Mouse (Mus musculus): Measurements from ENCODE around the gene Kidins220.

Kidins220 gene

DNA sequence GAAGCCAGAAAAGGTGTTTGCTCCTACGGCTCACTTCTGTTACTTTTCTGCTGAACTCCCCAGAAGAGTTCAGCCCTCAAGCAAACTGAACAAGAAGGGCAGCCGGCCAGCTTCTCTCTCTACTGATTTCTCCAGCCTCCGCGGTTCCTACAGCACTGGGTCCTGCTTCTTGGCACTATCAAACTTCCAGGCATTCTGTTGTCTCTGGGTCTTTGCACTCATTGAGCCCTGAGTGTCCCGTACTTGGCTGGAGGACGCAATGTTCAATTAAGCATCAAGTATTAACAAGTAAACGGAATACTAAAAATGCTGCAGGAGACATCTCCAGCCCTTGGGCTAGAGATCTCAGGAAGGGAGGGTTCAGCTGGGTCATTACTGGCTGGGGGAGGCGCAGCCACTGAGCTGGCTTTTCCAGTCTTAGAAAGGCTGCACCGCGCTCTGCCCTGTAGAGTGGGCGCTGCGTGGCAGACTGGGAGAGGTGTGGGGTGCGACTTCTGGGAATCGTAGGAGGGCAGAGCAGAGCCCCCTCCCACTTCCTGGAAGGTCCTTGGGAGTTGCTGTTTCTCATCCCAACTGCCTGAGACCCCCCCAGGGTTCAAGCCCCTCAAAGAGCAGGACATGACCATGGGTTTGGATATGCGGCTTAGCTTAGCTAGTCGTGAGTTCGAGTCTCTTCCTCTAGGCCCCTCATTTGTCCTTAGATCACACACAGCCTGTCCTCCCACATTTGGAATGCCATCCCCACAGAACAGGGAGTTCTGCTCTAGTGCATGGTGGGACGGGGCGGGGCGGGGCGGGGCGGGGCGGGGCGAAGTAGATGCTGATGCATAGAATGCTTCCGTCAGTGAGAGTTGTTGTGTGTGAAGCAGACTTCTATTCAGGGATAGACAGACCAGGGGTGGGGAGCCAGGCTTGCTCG is 108.8 kb downstream of the Kidins220 start:
- in situ Hi-C loops (cut with MboI; ENCODE audit: unreplicated experiment in 2 of 2), result loop anchor here (10.0 to 25.0 kb wide), 2 partner anchors 629 to 991 kb away; no protein-coding TSS in a partner anchor

DNA sequence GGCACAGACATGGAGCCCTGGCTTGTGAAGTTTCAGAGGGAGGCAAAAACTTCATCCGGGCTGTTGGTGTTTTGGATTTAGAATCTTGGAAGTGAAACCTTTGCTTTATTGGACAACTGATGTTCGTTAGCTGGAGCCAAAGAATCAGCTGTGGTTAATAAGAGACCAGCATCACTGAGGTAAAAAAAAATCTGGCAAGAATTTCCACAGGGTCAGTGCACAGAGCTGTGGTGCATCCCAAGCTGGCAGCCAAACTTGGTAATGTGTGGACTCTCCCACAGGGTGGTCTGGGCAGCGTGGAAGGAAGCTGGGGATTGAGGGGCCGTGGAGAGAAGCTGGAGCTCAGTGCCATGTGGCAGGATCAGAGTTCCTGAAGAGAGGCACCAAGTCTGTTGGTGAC is 112.2 kb downstream of the Kidins220 start:
- in situ Hi-C loops (cut with MboI; ENCODE audit: unreplicated experiment in 2 of 2), result loop anchor here (10.0 to 25.0 kb wide), 2 partner anchors 625 to 988 kb away; no protein-coding TSS in a partner anchor

DNA sequence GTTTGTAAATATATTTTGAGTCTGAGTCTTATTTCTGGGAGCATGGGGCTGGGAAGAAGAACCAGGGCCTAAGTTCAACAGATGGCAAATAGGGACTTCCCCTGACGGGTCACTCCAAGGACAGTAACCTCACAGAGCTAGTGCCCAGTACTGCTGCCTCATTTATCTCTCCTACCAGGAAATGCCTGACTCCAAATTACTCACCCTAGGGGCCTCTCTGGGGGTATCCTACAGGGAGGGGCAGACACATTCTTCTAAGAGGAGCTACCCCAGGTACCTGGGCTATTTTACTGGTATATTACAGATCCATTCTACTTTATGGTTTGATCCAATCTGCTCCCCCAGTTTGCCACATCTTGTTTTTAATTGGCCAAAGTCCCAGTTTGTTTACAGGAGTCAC is 114.7 kb downstream of the Kidins220 start:
- in situ Hi-C loops (cut with MboI; ENCODE audit: unreplicated experiment in 2 of 2), result loop anchor here (10.0 to 25.0 kb wide), 2 partner anchors 623 to 985 kb away; no protein-coding TSS in a partner anchor

DNA sequence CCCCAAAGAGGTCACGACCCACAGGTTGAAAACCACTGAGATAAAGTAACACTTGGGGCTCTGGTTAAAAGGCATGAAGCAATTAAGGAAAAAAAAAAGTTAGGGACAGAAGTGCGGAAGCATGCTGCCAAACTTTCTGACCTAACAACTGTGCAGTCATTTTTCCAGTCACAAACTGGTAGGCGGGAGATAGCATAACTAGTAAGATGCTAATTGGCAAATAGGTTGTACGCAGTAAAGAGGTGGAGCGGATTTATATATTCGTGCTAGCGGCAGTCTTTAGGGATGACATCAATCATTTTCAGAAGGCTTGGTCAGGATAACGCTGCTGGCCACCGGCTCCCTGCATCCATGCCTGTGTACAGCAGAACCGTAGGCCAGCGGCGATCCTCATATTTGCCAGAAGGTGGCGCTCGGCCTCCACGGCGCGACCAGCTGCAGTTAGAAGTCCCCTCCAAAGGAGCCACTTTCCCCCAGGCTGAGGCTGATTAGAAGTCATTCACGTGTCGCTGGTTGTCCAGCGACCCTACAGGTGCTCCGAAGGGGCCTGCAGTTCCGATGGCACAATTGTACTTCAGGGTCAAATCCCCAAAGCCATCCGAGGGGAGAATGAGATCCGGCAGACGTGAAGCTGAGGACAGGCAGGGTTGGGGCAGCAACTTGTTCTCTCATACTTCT is 117.4 kb downstream of the Kidins220 start:
- in situ Hi-C loops (cut with MboI; ENCODE audit: unreplicated experiment in 2 of 2), result loop anchor here (5.0 to 25.0 kb wide), 7 partner anchors 325 to 1205 kb away; no protein-coding TSS in a partner anchor

DNA sequence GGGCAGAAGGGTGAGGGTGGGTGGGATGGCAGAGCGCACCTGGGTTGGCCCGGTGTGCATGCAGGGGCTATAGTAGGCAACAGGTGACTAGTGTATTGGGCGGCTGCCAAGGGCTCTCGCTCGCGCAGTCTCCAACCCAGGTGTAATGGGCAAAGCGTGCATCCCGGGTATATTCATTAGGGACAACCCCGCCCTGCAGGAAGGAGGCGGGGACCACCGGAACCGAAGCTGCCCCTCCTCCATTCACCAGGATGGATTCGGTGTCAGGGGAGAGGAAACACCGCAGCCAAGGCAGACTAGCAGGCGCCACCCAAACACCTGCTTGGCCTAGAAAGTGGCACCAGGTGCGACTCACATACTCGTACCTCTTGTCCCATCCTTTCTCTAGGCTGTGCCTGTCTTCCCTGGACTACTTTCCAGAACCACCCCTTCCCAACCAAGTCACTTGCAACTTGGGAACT is 118.1 kb downstream of the Kidins220 start:
- in situ Hi-C loops (cut with MboI; ENCODE audit: unreplicated experiment in 2 of 2), result loop anchor here (5.0 to 25.0 kb wide), 7 partner anchors 325 to 1205 kb away; no protein-coding TSS in a partner anchor

DNA sequence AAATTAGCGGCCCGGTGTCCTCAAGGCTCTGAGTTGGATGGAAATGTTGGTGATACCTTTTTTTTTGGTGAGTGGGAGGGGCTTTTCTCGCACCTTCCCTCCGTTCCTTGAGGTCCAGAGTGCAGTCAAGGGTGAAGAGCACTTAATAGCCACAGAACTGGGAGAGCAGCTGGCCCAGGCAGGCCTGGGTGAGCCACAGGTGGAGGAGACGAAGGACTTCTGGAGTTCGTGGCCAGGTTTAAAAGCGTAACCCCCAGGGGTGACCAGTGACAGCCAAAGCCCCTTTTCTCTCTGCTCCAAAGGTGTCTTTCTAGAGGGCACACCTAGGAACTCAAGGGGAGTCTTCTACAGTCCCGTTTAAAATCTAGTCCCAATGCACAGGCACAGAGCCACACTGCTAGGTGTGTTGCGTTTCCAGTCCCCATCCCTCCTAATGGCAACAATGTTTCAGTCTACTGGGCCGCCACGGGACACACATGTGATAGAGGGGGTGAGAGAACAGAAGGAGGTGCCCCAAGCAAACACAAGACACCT is 118.6 kb downstream of the Kidins220 start:
- in situ Hi-C loops (cut with MboI; ENCODE audit: unreplicated experiment in 2 of 2), result loop anchor here (5.0 to 25.0 kb wide), 7 partner anchors 324 to 1204 kb away; no protein-coding TSS in a partner anchor

DNA sequence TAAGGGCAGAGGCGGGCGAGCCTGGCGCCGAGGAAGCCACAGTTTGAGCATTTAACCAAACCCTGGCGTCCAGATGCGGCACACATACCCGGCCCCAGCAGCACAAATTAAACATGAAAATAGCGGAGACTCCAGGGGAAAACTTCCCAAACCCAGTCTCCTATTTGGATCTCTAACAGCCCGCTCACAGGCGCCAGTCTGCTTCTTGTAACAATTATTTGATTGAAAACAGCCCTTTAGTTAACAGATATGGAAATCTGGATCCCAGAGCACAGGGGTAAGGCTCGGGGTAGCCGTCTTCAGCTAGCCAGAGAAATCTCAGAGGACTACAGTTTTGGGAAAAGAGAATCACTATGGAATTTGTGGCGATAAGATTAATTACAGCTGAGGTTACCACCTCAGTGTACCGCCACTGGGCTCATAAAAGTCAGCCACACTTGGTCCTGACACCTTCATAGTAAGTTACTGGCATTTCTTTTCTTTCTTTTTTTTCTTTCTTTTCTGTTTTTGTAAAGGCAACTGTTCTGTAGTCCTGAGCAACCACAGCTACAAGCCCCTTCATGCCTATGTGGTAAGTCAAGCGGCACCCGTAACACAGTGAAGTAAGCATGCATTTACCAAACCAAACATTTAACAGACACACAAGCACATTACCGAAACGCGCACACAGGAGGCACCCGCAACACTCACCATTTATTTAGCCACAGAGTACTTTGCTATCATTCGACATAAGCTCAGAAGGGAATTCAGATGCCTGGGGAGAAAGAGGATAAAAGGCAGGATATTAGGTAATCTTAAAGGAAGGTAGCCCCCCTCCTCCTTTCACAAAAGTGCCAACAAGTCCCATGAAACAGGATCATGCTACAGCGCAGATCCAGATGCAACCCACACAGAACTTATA is 120.1 kb downstream of the Kidins220 start:
- in situ Hi-C loops (cut with MboI; ENCODE audit: unreplicated experiment in 2 of 2), result loop anchor here (5.0 to 25.0 kb wide), 10 partner anchors 67 to 1202 kb away; no protein-coding TSS in a partner anchor

DNA sequence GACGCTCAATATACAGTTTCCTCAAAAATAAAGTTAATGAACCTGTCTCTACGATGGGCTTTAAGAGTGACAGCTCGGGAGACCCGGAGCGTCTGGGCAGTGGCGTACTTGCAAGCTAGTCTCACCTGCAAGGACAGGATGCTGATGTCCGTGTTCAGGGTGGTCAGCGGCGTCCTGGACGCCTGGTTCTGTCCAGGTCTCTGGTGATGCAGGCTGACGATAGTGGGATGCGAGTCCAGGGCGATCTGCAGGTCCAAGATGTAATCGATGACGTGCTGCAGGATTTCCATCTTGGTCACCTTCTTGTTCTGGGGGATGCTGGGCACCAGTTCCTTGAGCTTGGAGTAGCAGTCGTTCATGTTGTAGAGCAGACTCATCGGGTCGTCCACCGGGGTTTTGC is 120.8 kb downstream of the Kidins220 start:
- in situ Hi-C loops (cut with MboI; ENCODE audit: unreplicated experiment in 2 of 2), result loop anchor here (5.0 to 25.0 kb wide), 6 partner anchors 67 to 1129 kb away; no protein-coding TSS in a partner anchor

DNA sequence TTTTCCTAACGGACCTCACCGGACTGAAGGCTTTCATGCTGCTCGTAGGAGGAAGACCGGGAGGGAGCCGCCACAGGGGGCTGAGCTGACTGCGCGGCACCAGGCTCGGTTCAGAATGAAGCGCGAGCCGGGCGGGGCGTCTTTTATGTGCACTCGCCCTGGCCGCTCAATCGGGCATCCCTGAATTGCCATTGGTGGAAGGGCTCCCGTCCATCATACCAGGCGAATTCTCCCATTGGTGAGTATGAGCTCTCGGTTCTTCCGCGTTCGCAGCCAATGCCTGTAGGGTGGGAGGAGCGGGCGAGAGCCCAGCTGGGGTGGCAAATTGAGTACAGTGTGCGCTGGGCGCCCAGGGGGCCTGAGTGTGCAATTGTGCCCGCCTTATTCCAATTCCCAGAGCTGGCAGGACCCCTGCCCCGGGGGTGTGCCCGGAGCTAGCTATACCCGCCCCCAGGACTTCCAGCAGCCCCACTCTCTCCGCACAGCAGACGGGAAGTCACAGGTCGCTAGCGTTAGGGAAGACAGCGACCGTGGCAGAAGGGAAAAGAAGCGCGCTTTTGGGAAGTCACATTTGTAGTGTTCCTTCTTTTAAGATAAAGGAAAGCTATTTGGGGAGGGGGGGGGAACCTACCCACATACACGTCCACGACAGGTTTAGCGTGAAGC is 121.4 kb downstream of the Kidins220 start:
- in situ Hi-C loops (cut with MboI; ENCODE audit: unreplicated experiment in 2 of 2), result loop anchor here (5.0 to 25.0 kb wide), 6 partner anchors 66 to 1129 kb away; no protein-coding TSS in a partner anchor

DNA sequence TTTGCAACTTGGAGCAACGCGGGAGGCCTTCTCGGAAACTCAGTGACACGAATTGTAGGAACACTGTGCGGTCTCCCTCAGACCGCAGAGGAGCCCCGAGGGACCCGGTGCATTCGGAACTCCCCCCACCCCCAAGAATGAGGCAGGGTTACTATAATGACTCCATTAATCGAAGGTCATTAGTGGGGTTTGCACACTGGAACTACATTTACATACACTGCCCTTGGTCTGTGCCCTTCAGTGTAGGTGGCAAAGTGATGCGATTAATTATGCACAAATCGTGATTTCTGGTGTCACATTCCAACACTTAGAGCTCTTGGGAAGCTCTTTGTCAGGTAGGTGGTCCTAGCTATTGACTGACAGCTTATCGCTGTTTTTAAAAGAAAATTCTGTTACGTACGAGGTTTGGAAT is 121.9 kb downstream of the Kidins220 start:
- in situ Hi-C loops (cut with MboI; ENCODE audit: unreplicated experiment in 2 of 2), result loop anchor here (5.0 to 25.0 kb wide), 6 partner anchors 66 to 1128 kb away; no protein-coding TSS in a partner anchor

DNA sequence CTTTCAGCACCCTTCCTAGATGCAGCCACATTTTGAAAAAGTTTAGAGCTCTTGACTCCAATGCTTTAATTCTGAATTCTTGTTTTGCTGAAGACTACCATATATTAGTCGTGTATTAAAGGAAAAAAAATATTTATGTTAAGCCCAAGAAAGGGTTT is 122.2 kb downstream of the Kidins220 start, which contains the start of gene Id2:
TSS of gene Id2 (minus strand) at position 89 of the 158 bp plus-strand sequence.
- in situ Hi-C loops (cut with MboI; ENCODE audit: unreplicated experiment in 2 of 2), result loop anchor here (5.0 to 25.0 kb wide), 6 partner anchors 65 to 1128 kb away; no protein-coding TSS in a partner anchor

DNA sequence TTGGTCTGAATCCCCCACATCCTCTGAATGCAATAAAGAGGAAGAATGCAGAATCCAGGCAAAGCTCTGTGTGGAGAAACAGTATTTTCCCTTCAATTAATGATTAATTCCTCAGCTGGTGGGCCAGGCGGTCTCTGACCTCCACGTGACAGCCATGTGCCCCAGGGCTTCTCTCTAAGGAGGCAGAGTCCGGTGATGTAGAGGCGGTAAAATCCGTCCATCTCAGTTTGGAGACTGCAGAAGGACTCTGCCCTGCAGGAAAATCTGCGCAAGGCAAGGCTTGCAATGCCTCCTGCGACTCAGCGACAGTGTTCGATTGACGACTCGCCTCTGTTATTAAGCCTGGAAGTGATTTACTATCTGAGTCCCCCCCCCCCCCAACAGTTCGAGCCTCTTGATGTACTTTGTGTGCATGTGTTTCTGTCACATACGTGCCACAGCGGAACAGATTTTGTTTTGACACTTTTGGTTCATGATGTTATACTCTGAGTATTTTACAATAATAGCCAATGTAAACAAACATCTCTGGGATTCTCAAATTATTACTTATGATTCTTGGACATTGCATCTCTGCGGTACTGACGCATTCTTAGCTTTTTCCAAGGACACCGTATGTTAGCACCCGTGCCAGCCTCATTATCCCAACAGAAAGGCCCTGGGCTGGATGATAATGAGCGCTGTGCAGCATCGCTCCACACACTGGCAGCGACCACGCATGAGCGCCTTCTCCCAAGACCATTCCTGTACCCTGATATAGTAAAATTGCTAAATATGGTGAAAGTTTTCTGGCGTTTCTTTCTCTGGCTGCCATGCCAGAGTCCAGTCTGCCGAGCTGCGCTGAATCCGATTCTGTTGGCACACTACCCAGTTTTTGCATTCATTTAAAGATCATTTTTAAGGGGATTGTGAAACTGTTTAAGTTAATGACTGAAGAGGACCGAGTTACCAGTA is 122.8 kb downstream of the Kidins220 start:
- in situ Hi-C loops (cut with MboI; ENCODE audit: unreplicated experiment in 2 of 2), result loop anchor here (5.0 to 25.0 kb wide), 6 partner anchors 65 to 1127 kb away; no protein-coding TSS in a partner anchor

DNA sequence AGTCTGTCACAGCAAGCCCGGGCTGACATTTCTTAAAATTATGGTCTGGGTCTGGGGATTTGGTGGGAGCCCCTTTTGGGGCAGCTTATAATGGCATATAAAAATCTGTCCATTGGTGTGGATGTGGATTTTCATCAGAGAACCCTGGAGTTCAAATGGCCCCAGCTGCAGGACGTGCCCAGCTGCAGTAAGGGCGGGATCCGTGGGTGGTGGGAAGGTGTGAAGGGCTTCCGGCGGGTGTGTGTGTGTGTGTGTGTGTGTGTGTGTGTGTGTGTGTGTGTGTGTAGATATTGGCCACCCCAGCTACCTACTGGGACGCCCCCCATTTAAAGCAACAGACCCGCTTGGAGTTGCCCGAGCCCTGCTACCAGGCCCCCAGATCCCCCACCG is 123.4 kb downstream of the Kidins220 start:
- in situ Hi-C loops (cut with MboI; ENCODE audit: unreplicated experiment in 2 of 2), result loop anchor here (5.0 to 25.0 kb wide), 6 partner anchors 64 to 1127 kb away; no protein-coding TSS in a partner anchor

DNA sequence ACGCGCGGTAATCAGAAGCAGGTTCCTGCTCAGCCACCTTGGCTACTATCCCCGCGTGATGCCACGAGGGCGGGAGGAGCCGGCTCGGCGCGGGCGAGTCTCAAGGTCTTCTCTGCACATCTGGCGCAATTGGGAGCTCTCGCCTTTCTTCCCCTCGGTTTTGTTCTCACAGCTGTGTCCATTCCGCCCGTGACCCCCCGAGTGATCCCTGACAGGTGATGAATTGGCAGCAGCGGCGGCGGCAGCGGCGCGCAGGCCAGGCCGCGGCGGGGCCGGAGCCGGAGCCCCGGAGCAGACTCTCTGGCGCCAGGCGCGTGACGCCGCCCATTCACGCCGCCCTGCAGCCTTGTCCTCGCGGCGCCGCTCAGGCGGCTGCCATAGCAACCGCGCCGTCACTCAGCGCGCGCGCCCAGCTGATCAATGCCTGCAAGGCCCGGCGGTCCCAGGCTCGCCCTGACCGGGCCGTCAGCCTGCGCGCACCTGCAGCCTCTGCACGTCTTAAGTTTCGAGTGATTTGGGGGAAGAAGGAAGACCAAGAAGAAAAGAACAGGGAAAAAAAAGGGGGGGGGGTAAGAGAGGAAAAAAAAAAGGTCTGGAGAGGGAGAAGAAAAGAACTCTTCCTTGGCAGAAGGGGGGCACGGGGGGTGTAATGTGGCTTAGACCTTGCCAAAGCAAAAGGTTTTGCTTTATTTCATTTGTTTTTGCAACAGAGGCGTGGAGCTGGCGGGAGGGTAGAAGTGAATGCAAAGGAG is 124.0 kb downstream of the Kidins220 start:
- in situ Hi-C loops (cut with MboI; ENCODE audit: unreplicated experiment in 2 of 2), result loop anchor here (5.0 to 25.0 kb wide), 6 partner anchors 64 to 1126 kb away; no protein-coding TSS in a partner anchor

DNA sequence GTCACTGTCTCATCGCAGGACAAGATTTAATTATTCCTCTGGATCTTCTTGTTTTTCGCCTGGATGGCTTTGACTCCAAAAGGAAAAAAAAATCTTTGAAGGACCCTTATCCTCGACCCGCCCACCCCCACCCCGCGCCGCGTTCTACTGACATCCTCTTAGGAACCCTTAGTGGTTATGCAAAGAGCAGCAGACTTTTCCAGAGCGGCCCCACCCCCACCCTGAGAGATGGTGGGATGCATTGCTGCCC is 124.5 kb downstream of the Kidins220 start:
- in situ Hi-C loops (cut with MboI; ENCODE audit: unreplicated experiment in 2 of 2), result loop anchor here (5.0 to 25.0 kb wide), 6 partner anchors 63 to 1126 kb away; no protein-coding TSS in a partner anchor

DNA sequence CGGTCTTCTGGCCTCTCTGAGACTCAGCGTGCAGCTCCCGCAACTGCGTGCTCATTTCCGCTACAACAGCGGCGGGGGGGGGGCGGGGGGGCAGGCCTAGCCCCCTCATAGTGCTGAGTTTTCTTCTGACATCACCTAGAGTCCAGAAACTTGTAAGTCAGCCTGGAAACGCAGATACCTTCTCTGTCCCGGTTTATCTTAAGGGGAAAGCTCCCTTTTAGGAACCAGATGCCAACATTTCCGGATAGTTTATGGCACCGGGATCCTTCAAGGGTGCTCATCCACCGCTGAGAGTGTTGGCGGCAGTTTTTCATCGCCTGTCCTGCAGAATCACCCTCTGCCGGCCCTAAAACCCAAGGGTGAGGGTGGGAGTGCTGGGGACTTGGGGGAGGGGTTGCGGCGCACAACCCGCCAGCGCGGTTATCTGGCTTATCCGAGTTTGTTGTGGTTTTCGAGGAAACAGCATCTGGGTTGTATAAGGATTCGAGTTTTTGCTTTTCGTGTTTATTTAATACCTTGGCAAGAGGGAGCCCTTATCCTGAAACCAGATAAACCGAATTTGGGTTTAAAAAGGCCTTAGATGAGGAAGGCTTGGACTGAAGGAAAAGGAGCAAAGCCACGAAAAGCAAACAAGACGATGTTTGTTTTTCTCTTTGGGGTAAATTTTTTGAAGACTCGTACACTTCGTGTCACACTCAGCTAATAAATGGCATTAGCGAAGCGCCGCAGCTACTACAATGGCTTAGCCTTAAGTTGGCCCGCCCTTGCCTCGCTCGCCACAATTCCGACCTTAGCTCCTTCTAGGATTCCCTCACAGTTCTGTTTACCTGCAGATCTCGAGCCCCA is 125.1 kb downstream of the Kidins220 start:
- in situ Hi-C loops (cut with MboI; ENCODE audit: unreplicated experiment in 2 of 2), result loop anchor here (5.0 to 25.0 kb wide), 6 partner anchors 63 to 1125 kb away; no protein-coding TSS in a partner anchor
